Mouse (Mus musculus): ENCODE measurements around the gene Cln3. TPM values are rescaled to one million over a fixed set of nuclear protein-coding genes. Genes with fewer than 3 reads are reported as not detected.

The Cln3 gene
- polyA plus RNA-seq, 1 experiment = 238 TPM

DNA sequence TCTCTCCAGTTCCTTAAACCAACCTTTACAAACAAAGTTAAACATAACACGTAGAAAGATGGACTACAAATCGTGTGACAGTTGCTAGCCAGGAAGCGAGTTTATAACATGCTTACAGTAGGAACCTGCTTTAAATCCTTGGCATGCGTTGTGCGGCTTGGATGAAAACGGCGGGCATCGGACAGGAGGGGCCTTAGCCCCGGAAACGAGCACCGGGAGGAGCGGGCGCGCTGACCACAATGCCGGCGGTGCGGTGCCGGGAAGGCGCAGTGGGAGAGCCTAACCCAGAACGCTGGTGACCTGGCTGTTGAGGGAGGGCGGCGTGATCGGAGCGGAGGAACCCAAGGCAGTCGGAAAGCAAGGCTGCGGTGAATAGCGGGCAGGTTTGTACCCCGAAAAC, 49.9 kb downstream of the Cln3 start:
- TF ChIP-seq POLR2A (IDR thresholded peaks at IDR 0.05; ENCODE audit: borderline replicate concordance, low read depth, low read length) = no peak
- TF ChIP-seq CTCF (IDR thresholded peaks at IDR 0.05; ENCODE audit: low read depth, low read length) = no peak
- peak overlapping the region; percentile 59 for H3K4me3 ChIP-seq (ENCODE audit: insufficient read depth, low read length)

DNA sequence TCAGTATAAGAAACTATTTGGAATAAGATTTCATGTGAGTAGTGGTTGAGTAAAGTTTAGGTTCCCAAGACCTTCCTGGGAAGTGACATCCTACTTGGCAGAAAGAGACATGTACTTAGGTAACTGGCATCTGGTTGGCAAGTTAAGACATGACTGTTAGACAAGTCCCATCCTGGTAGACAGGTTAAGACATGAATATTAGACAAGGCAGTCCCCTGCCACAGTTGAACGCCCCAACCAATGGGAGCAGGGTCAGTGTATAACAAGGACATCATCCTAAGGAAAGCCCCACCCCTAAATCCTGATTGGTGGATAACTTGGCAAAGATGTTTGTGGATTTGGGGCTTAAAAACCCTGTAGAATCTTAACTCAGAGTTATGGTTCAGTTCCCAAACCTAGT, 52.2 kb downstream of the Cln3 start:
- no peak for TF ChIP-seq CTCF (IDR thresholded peaks at IDR 0.05; ENCODE audit: low read depth, low read length)
- no peak for TF ChIP-seq POLR2A (IDR thresholded peaks at IDR 0.05; ENCODE audit: borderline replicate concordance, low read depth, low read length)
- no peak overlapping the region for H3K4me3 ChIP-seq (ENCODE audit: insufficient read depth, low read length)
- H3K4me1 ChIP-seq (ENCODE audit: control insufficient read depth, insufficient read depth, low read length) = peaks cover 7% of the 10 kb centered on the region; the same call in 1 of the 2 replicates
- H3K27ac ChIP-seq (ENCODE audit: insufficient read depth, low read depth, low read length) = no peak overlapping the region

More for the DNA sequence above, 49.9 kb downstream of the Cln3 start:
- Histone ChIP-seq H3K27ac (ENCODE audit: insufficient read depth, low read depth, low read length) (no peak overlapping the region), H3K4me1 (ENCODE audit: control insufficient read depth, insufficient read depth, low read length) (peaks cover 7% of the 10 kb centered on the region; the same call in 1 of the 2 replicates)

DNA sequence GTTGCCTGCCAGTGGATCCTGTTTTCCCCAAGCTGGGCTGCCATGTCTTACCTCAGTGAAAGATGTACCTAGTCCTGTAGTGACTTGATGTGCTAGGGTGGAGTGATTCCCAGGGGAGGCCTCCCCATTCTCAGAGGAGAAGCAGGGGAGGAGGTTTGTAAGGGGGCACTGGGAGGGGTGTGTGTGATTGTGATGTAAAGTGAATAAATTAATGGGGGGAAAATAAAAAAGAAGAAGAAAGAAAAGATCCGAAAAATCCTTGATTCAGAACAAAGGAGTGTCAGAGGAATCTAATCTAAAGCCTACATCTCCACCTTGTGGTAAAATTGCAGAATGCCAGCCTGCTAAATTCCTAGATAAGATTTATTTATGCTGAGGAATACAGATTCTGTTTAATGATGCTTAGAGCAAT, 57.4 kb downstream of the Cln3 start:
- no peak overlapping the region for H3K4me3 ChIP-seq (ENCODE audit: insufficient read depth, low read length)
- 0 out of 2 replicates have a peak, but pooled peaks cover 2% of the 10 kb centered on the region for H3K4me1 ChIP-seq (ENCODE audit: control insufficient read depth, insufficient read depth, low read length)
- TF ChIP-seq POLR2A (IDR thresholded peaks at IDR 0.05; ENCODE audit: borderline replicate concordance, low read depth, low read length) = no peak
- no peak for TF ChIP-seq CTCF (IDR thresholded peaks at IDR 0.05; ENCODE audit: low read depth, low read length)

DNA sequence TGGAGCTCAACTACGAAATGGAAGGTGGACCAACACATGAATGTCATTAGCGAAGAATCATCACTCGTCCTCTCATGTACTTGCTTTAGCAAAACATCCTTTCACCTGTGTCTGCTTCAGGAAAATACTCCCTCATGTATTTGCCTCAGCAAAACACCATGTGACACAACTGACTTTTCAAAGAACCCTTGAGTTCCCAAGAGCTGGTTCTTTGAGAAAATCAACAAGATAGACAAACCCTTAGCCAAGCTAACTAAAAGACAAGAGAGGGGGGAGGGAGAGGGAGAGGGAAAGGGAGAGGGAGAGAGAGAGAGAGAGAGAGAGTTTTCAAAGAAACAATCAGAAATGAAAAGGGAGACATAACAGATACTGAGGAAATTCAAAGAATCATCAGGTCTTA, 62.3 kb downstream of the Cln3 start:
- Histone ChIP-seq H3K4me3 (ENCODE audit: insufficient read depth, low read length) (no peak overlapping the region), H3K27ac (ENCODE audit: insufficient read depth, low read depth, low read length) (no peak overlapping the region), H3K4me1 (ENCODE audit: control insufficient read depth, insufficient read depth, low read length) (peaks cover 6% of the 10 kb centered on the region)
- no peak for TF ChIP-seq CTCF (IDR thresholded peaks at IDR 0.05; ENCODE audit: low read depth, low read length)
- TF ChIP-seq POLR2A (IDR thresholded peaks at IDR 0.05; ENCODE audit: borderline replicate concordance, low read depth, low read length) = no peak

More for the DNA sequence above, 57.4 kb downstream of the Cln3 start:
- no peak overlapping the region for H3K27ac ChIP-seq (ENCODE audit: insufficient read depth, low read depth, low read length)

Other genes starting within 250 kb of the Cln3 start
- 2.5 and 3.2 TPM in 2 replicates for gene Lat, start 216.2 kb downstream of the Cln3 start, polyA plus RNA-seq (2012; ENCODE audit: insufficient read depth, insufficient read length, missing spikeins)
- 41.1 and 41.8 TPM in 2 replicates for gene Spns1, start 208.4 kb downstream of the Cln3 start, polyA plus RNA-seq (2012; ENCODE audit: insufficient read depth, insufficient read length, missing spikeins)
- 9.5 and 10.3 TPM in 2 replicates for gene Nfatc2ip, start 189.1 kb downstream of the Cln3 start, polyA plus RNA-seq (2012; ENCODE audit: insufficient read depth, insufficient read length, missing spikeins)
- gene Cd19, start 170.9 kb downstream of the Cln3 start, polyA plus RNA-seq (2012; ENCODE audit: insufficient read depth, insufficient read length, missing spikeins) = not detected in 2 replicates
- 25.3 and 30.6 TPM in 2 replicates for gene Rabep2, start 157.1 kb downstream of the Cln3 start, polyA plus RNA-seq (2012; ENCODE audit: insufficient read depth, insufficient read length, missing spikeins)
- 0.25 and 1.4 TPM in 2 replicates for gene Atp2a1, start 122.7 kb downstream of the Cln3 start, polyA plus RNA-seq (2012; ENCODE audit: insufficient read depth, insufficient read length, missing spikeins)
- gene Sh2b1, start 110.4 kb downstream of the Cln3 start, polyA plus RNA-seq (2012; ENCODE audit: insufficient read depth, insufficient read length, missing spikeins) = 26.1 and 27.6 TPM in 2 replicates
- gene Tufm, start 98.5 kb downstream of the Cln3 start, polyA plus RNA-seq (2012; ENCODE audit: insufficient read depth, insufficient read length, missing spikeins) = 39.7 and 41.0 TPM in 2 replicates
- 128 and 131 TPM in 2 replicates for gene Atxn2l, start 82.4 kb downstream of the Cln3 start, polyA plus RNA-seq (2012; ENCODE audit: insufficient read depth, insufficient read length, missing spikeins)
- gene Eif3c, start 19.4 kb downstream of the Cln3 start, polyA plus RNA-seq (2012; ENCODE audit: insufficient read depth, insufficient read length, missing spikeins) = 142 and 148 TPM in 2 replicates
- gene Apobr, start 875 bp downstream of the Cln3 start, polyA plus RNA-seq (2012; ENCODE audit: insufficient read depth, insufficient read length, missing spikeins) = 83.3 and 84.3 TPM in 2 replicates
- gene Il27, start 9.1 kb upstream of the Cln3 start, polyA plus RNA-seq (2012; ENCODE audit: insufficient read depth, insufficient read length, missing spikeins) = 2.9 and 3.3 TPM in 2 replicates
- 34.9 and 41.2 TPM in 2 replicates for gene Nupr1, start 45.0 kb upstream of the Cln3 start, polyA plus RNA-seq (2012; ENCODE audit: insufficient read depth, insufficient read length, missing spikeins)
- gene Sgf29, start 63.5 kb upstream of the Cln3 start, polyA plus RNA-seq (2012; ENCODE audit: insufficient read depth, insufficient read length, missing spikeins) = 28.6 and 31.7 TPM in 2 replicates
- 42.3 and 56.8 TPM in 2 replicates for gene Sult1a1, start 90.6 kb upstream of the Cln3 start, polyA plus RNA-seq (2012; ENCODE audit: insufficient read depth, insufficient read length, missing spikeins)
- 62.1 and 63.7 TPM in 2 replicates for gene Bola2, start 109.6 kb upstream of the Cln3 start, polyA plus RNA-seq (2012; ENCODE audit: insufficient read depth, insufficient read length, missing spikeins)
- 8.4 and 11.6 TPM in 2 replicates for gene Slx1b, start 110.0 kb upstream of the Cln3 start, polyA plus RNA-seq (2012; ENCODE audit: insufficient read depth, insufficient read length, missing spikeins)
- 622 and 668 TPM in 2 replicates for gene Coro1a, start 122.0 kb upstream of the Cln3 start, polyA plus RNA-seq (2012; ENCODE audit: insufficient read depth, insufficient read length, missing spikeins)
- gene Mapk3, start 173.8 kb upstream of the Cln3 start, polyA plus RNA-seq (2012; ENCODE audit: insufficient read depth, insufficient read length, missing spikeins) = 331 and 390 TPM in 2 replicates
- 20.8 and 27.0 TPM in 2 replicates for gene Gdpd3, start 180.5 kb upstream of the Cln3 start, polyA plus RNA-seq (2012; ENCODE audit: insufficient read depth, insufficient read length, missing spikeins)
- 392 and 412 TPM in 2 replicates for gene Ypel3, start 191.1 kb upstream of the Cln3 start, polyA plus RNA-seq (2012; ENCODE audit: insufficient read depth, insufficient read length, missing spikeins)
- gene Tbx6, start 195.7 kb upstream of the Cln3 start, polyA plus RNA-seq (2012; ENCODE audit: insufficient read depth, insufficient read length, missing spikeins) = 1.9 and 2.8 TPM in 2 replicates
- 153 and 164 TPM in 2 replicates for gene Ppp4c, start 206.7 kb upstream of the Cln3 start, polyA plus RNA-seq (2012; ENCODE audit: insufficient read depth, insufficient read length, missing spikeins)
- gene Fam57b, start 211.9 kb upstream of the Cln3 start, polyA plus RNA-seq (2012; ENCODE audit: insufficient read depth, insufficient read length, missing spikeins) = 0.74 and 0.85 TPM in 2 replicates
- gene 4930451I11Rik, start 245.8 kb upstream of the Cln3 start, polyA plus RNA-seq (2012; ENCODE audit: insufficient read depth, insufficient read length, missing spikeins) = not detected in 2 replicates

Data from bone marrow macrophage, adult 2 months (primary cell).